Mouse (Mus musculus) liver, adult 2 months (tissue): Measurements from ENCODE around the gene Kyat1. TPM values are rescaled to one million over a fixed set of nuclear protein-coding genes. Genes with fewer than 3 reads are reported as not detected.

Experiments used
- DNase-seq: peaks from one replicate; pipeline ENCODE4 v3.0.0-alpha.2; 2011; ENCODE audit warnings: low read depth, low spot score; ENCODE audit errors: extremely low read depth
- H3K27ac ChIP-seq: fragments of 200-500 bp; replicated peaks from 2 replicates; pipeline ENCODE4 v1.5.1; 2012; ENCODE audit warnings: low read depth, mild to moderate bottlenecking, control low read depth, inconsistent platforms, low read length; ENCODE audit not compliant: insufficient read depth
- H3K27me3 ChIP-seq: fragments of 200-500 bp; 2 replicates; pipeline ENCODE4 v1.6.1; 2012; ENCODE audit warnings: mild to moderate bottlenecking, moderate library complexity, low read length, inconsistent platforms; ENCODE audit not compliant: control insufficient read depth, insufficient read depth
- H3K36me3 ChIP-seq: fragments of 200-500 bp; 2 replicates; pipeline ENCODE4 v1.6.1; 2012; ENCODE audit warnings: low read length, inconsistent platforms; ENCODE audit not compliant: control insufficient read depth, insufficient read depth
- H3K4me1 ChIP-seq: fragments of 200-500 bp; 2 replicates; pipeline ENCODE4 v1.6.1; 2011; ENCODE audit warnings: low read length; ENCODE audit not compliant: control insufficient read depth, insufficient read depth
- H3K4me3 ChIP-seq: fragments of 200-500 bp; 2 replicates; pipeline ENCODE4 v1.5.1; 2011; ENCODE audit warnings: low read depth, mild to moderate bottlenecking, control low read depth, low read length, moderate library complexity; ENCODE audit not compliant: insufficient read depth
- H3K79me2 ChIP-seq: fragments of 200-500 bp; 2 replicates; pipeline ENCODE4 v1.6.1; 2012; ENCODE audit warnings: inconsistent platforms, mild to moderate bottlenecking, low read length, moderate library complexity; ENCODE audit not compliant: control insufficient read depth, insufficient read depth
- H3K9ac ChIP-seq: fragments of 200-500 bp; 2 replicates; pipeline ENCODE4 v1.6.1; 2012; ENCODE audit warnings: low read depth, mild to moderate bottlenecking, control low read depth, inconsistent platforms, low read length
- CTCF ChIP-seq: fragments of 200-500 bp; IDR thresholded peaks from 2 replicates; pipeline ENCODE4 v1.5.1; 2011; ENCODE audit warnings: low read depth, low read length, control low read depth
- POLR2A ChIP-seq: fragments of 200-500 bp; IDR thresholded peaks from 2 replicates; pipeline ENCODE4 v1.6.1; 2011; ENCODE audit warnings: low read length, control low read depth; ENCODE audit not compliant: insufficient read depth; ENCODE audit errors: extremely low read depth
- WGBS: fragments of 180-500 bp; shearing (Covaris S2); methylation state at CpG from one replicate; pipeline ENCODE4 v1.1.7; 2018; 5-methylcytosine and 5-hydroxymethylcytosine counted together
- polyA plus RNA-seq: library from polyadenylated mRNA; depleted of rRNA; stranded (reverse); fragments of >200 nt; gene quantifications from 2 replicates; pipeline ENCODE4 v1.2.3, GENCODE M21; 2012
- total RNA-seq: library from RNA; depleted of rRNA; stranded (reverse); fragments of >200 nt; gene quantifications from 2 replicates; pipeline ENCODE4 v1.2.3, GENCODE M21; 2014

Gene Kyat1
- total and polyA plus RNA-seq, 2 experiments = 169 to 378 TPM

- peaks cover 68% of the 10 kb centered on the region for H3K79me2 ChIP-seq
- 89% methylated on average over 3 of the region's 3 CpGs for WGBS
- no peak overlapping the region for H3K9ac ChIP-seq
- 0 out of 2 replicates have a peak overlapping the region, but pooled peaks have one; percentile 11 for H3K27ac ChIP-seq
- no peaks in the 10 kb centered on the region for H3K27me3 ChIP-seq
- H3K36me3 ChIP-seq = peaks cover 4% of the 10 kb centered on the region; the same call in 1 of the 2 replicates
- TF ChIP-seq POLR2A = no peak
- TF ChIP-seq CTCF = no peak
- H3K4me1 ChIP-seq = peaks cover 16% of the 10 kb centered on the region
- H3K4me3 ChIP-seq = no peak overlapping the region
- DNase-seq = no peak
Measured at GRCm38 (mm10) chr2:30249182-30249581, 43.5 kb upstream of the Kyat1 start.

- H3K4me1 ChIP-seq = peaks cover 26% of the 10 kb centered on the region
- WGBS = 40% methylated on average over 4 of the region's 4 CpGs
- no peak overlapping the region for H3K9ac ChIP-seq
- no peak overlapping the region for H3K27ac ChIP-seq
- H3K36me3 ChIP-seq = peaks cover 4% of the 10 kb centered on the region; the same call in 1 of the 2 replicates
- H3K79me2 ChIP-seq = peaks cover 74% of the 10 kb centered on the region
- no peak for TF ChIP-seq CTCF
- TF ChIP-seq POLR2A = no peak
- H3K4me3 ChIP-seq = no peak overlapping the region
- H3K27me3 ChIP-seq = no peaks in the 10 kb centered on the region
- no peak for DNase-seq
Measured at GRCm38 (mm10) chr2:30247681-30248080, 42.0 kb upstream of the Kyat1 start.

DNA sequence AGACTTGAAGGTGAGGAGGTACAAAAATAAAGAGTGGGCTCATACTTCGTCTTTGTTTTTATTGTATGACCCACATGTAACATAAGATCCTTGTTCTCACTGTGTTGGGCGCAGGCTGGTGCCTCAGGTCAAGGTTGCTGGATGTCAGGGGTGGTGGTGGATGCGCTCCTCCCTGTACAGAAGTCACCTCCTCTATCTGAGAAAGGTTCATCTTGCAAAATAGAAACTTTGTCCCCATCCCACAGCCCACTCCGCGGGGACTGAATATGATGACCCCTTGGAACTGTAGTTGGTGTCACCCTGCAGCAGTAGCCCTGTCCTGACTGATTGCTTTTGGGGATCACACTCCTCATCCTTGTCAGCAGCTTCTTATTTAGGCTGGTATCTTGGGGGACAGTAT, 41.4 kb upstream of the Kyat1 start:
- peaks cover 31% of the 10 kb centered on the region for H3K4me1 ChIP-seq
- no peak overlapping the region for H3K4me3 ChIP-seq
- WGBS = 30% methylated on average over 5 of the region's 5 CpGs
- H3K27ac ChIP-seq = no peak overlapping the region
- H3K27me3 ChIP-seq = no peaks in the 10 kb centered on the region
- peak; percentile 79 for DNase-seq
- no peak overlapping the region for H3K9ac ChIP-seq
- peaks cover 4% of the 10 kb centered on the region; the same call in 1 of the 2 replicates for H3K36me3 ChIP-seq
- TF ChIP-seq CTCF (no peak), POLR2A (no peak)
- H3K79me2 ChIP-seq = peaks cover 68% of the 10 kb centered on the region

DNA sequence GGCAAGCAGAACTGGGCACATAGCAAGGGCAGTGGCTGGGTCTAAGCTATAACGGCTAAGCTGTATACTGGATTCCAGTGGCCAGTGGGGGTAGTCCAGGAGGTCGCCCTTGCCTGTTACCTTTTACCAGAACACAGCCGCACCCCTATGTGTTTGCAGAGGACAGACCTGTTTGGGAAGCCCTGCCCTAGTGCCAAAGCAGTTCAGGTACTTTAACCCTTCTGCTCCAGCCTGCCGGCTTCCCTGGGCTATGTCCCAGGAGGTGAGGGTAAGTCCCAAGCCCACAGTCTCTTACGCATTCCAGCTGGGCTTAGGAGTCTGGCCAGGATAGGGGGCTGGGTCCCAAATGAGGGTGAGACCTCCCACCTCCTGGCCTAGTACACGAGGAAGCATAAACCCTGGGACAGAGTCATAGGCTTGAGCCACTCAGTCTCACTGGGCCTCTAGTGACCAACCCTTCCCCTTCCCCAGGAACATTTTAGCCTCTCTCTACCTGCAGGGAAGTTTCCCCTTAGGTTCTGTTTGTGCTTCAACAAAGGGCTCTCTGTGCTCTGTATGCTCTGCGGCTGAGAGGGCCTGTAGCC, 39.0 kb upstream of the Kyat1 start:
- Histone ChIP-seq H3K36me3 (peaks cover 9% of the 10 kb centered on the region; the same call in 1 of the 2 replicates), H3K27ac (peak overlapping the region; percentile 24; the same call in 1 of the 2 replicates), H3K79me2 (peaks cover 60% of the 10 kb centered on the region), H3K27me3 (no peaks in the 10 kb centered on the region), H3K4me3 (no peak overlapping the region), H3K4me1 (peaks cover 39% of the 10 kb centered on the region), H3K9ac (no peak overlapping the region)
- TF ChIP-seq CTCF (no peak), POLR2A (no peak)
- DNase-seq = peak; percentile 69
- 29% methylated on average over 7 of the region's 7 CpGs for WGBS

DNA sequence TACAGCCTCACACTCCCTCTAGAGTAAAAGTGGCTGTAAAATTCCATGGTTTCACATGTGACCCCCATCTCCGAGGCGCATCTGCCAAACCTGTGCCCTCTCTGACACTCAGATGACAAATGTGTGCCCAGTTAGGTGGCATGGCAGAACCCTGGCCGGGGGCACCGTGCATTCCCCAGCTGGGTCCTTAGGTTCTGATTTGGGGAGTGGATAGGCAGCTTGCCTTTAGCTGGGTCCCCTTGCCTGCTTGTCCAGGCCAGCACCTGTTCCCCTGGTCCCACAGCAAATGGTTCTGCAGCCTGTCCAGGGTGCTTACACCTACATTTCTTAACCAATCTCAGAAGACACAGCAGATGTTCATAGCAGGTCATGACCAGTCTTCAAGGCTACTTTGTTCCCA, 37.7 kb upstream of the Kyat1 start:
- no peak overlapping the region for H3K9ac ChIP-seq
- peaks cover 8% of the 10 kb centered on the region; the same call in 1 of the 2 replicates for H3K36me3 ChIP-seq
- no peak overlapping the region for H3K4me3 ChIP-seq
- 81% methylated on average over 4 of the region's 4 CpGs for WGBS
- H3K27ac ChIP-seq = peak overlapping the region; percentile 43; the same call in 1 of the 2 replicates
- no peak for TF ChIP-seq CTCF
- no peak for TF ChIP-seq POLR2A
- peaks cover 59% of the 10 kb centered on the region for H3K79me2 ChIP-seq
- no peak for DNase-seq
- H3K27me3 ChIP-seq = no peaks in the 10 kb centered on the region
- peaks cover 51% of the 10 kb centered on the region for H3K4me1 ChIP-seq

DNA sequence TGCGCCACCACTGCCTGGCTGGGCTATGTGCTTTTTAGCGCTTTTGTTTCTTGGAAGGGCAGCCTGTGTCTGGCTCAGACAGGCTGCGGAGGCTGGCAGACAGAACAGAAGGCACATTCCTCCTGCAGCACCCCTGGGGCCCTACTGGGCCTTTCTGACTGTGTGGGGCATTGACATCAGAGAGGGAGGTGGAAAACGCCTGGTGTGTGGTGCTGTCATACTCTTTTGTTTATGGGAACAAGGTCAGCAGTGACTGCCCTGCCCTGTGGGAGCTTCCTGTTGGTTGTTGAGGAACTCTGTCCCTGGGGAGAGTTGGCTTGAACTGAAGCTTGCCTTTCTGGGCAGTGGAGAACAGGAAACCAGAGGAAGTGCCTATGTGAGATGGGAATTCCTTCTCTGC, 36.9 kb upstream of the Kyat1 start:
- H3K36me3 ChIP-seq = peaks cover 6% of the 10 kb centered on the region; the same call in 1 of the 2 replicates
- 0 out of 2 replicates have a peak overlapping the region, but pooled peaks have one; percentile 14 for H3K9ac ChIP-seq

More for the DNA sequence above, 36.9 kb upstream of the Kyat1 start:
- peak; percentile 88 for DNase-seq
- Histone ChIP-seq H3K4me3 (no peak overlapping the region), H3K79me2 (peaks cover 58% of the 10 kb centered on the region), H3K27me3 (no peaks in the 10 kb centered on the region), H3K4me1 (peaks cover 47% of the 10 kb centered on the region), H3K27ac (peak overlapping the region; percentile 43)
- no peak for TF ChIP-seq POLR2A
- no peak for TF ChIP-seq CTCF
- WGBS = 10% methylated on average over 4 of the region's 4 CpGs
